Mouse (Mus musculus): ENCODE data around the gene C9. TPM values are rescaled to one million over a fixed set of nuclear protein-coding genes. Genes with fewer than 3 reads are reported as not detected.

Gene C9
- polyA plus RNA-seq (2015; fragmentation: Nextera tagmentation; extraction: Ambion mirVana): not detected in 2 replicates

DNA sequence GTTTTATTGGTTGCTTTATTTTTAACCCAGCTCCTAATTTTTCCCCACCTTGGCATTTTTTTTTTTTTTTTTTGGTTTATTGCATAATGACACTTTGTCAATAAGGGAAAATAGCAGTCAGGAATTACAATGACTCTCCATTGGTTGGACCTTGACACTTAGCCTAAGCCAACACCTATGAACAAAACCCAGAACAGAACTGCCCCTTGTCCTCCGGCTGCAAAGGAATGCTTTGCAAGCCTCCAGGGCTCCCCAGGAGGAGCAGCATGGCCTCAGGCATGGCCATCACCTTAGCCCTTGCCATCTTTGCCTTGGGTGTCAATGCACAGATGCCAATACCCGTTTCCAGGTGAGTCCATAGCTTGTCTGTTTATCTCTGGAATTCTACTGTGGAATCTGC, at the start of gene C9:
Gene C9, plus strand, starts transcription at position 193 of the 400 bp plus-strand sequence.
- ATAC-seq (ENCODE audit: low FRiP score, low TSS enrichment): no peak

DNA sequence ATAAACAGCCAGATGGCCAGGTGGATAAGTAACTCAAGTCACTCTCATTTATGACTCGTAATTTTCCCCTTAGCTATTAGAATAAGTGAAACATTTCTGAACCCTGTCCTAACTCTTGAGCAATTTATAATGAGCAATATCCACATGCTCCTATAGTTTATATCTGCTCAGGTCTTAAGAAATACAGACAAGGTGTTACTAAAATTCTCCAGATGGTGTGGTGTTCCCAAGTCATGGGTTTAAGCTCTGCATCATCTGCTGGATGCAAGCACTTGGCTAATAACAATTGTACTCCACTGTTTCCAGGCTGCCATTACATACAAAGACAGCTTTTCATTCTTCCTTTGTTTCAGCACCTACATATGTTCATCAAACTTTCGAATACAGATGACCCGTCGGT, 46.9 kb upstream of the C9 start:
- Histone ChIP-seq H3K27me3 (ENCODE audit: insufficient read depth, low read length) (no peaks in the 10 kb centered on the region), H3K4me3 (ENCODE audit: low read length) (no peak overlapping the region), H3K36me3 (ENCODE audit: insufficient read depth, low read length) (peaks cover 4% of the 10 kb centered on the region), H3K4me1 (ENCODE audit: insufficient read depth, low read length) (no peaks in the 10 kb centered on the region), H3K27ac (ENCODE audit: low read length) (no peak overlapping the region), H3K4me2 (replicated peaks; ENCODE audit: low read depth, low read length) (no peak overlapping the region), H3K9ac (replicated peaks; ENCODE audit: low read length) (no peak overlapping the region), H3K9me3 (ENCODE audit: low read length) (no peaks in the 10 kb centered on the region)
- no peak for ATAC-seq (ENCODE audit: low FRiP score, low TSS enrichment)
- 92% methylated on average over 4 of the region's 4 CpGs for WGBS

More for the DNA sequence above, at the start of gene C9:
- Histone ChIP-seq H3K27me3 (ENCODE audit: insufficient read depth, low read length) (no peaks in the 10 kb centered on the region), H3K4me1 (ENCODE audit: insufficient read depth, low read length) (peaks cover 5% of the 10 kb centered on the region; the same call in 1 of the 2 replicates), H3K36me3 (ENCODE audit: insufficient read depth, low read length) (no peaks in the 10 kb centered on the region), H3K27ac (ENCODE audit: low read length) (no peak within 1 kb of the TSS), H3K9ac (replicated peaks; ENCODE audit: low read length) (no peak within 1 kb of the TSS), H3K4me3 (ENCODE audit: low read length) (no peak within 1 kb of the TSS), H3K9me3 (ENCODE audit: low read length) (no peaks in the 10 kb centered on the region), H3K4me2 (replicated peaks; ENCODE audit: low read depth, low read length) (no peak within 1 kb of the TSS)
- 71% methylated on average over 2 of the region's 2 CpGs for WGBS

DNA sequence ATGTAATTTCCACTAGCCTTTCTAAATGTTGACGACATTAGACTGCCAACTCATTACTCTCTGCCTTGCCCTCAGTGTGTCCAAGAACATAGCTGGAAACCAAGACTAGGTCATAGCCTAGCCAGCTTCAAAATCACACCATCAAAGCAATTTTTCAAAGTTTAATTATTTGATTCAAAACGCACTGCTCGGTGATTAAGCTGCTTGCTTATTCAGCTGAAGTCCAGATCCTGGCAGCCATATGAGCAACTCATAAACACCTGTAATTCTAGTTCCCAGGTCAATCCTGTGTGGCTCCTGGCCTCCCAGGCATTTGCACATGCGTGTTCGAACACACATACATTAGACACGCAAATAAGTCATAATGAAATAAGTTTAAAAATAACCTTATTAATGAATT, 46.2 kb upstream of the C9 start:
- no peaks in the 10 kb centered on the region for H3K9me3 ChIP-seq (ENCODE audit: low read length)
- 83% methylated on average over 6 of the region's 6 CpGs for WGBS

DNA sequence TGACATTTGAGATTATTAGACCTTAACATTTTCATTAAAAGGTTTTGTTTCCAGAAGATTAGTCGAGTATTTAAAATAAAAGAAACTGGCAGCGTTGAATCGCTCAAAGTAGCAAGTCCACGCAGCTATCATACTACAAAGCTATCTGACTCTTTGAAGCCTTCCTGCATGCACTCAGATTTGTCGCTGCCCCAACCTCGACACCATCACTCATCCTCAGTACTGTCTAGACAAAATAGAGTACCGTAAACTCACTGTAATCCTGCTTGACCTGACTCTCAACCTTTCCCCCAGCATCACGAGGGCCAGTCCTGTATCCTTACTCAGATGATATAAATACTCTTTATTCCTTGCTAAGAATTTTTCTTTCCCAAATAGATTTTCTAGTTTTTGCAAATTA, 45.0 kb upstream of the C9 start:
- Histone ChIP-seq H3K27ac (ENCODE audit: low read length) (no peak overlapping the region), H3K27me3 (ENCODE audit: insufficient read depth, low read length) (no peaks in the 10 kb centered on the region), H3K9ac (replicated peaks; ENCODE audit: low read length) (no peak overlapping the region), H3K4me3 (ENCODE audit: low read length) (no peak overlapping the region), H3K4me1 (ENCODE audit: insufficient read depth, low read length) (0 out of 2 replicates have a peak, but pooled peaks cover 3% of the 10 kb centered on the region), H3K9me3 (ENCODE audit: low read length) (no peaks in the 10 kb centered on the region), H3K4me2 (replicated peaks; ENCODE audit: low read depth, low read length) (no peak overlapping the region), H3K36me3 (ENCODE audit: insufficient read depth, low read length) (peaks cover 4% of the 10 kb centered on the region)
- ATAC-seq (ENCODE audit: low FRiP score, low TSS enrichment): no peak
- WGBS: 47% methylated on average over 8 of the region's 8 CpGs

More for the DNA sequence above, 46.2 kb upstream of the C9 start:
- H3K4me2 ChIP-seq (replicated peaks; ENCODE audit: low read depth, low read length): no peak overlapping the region
- no peak overlapping the region for H3K9ac ChIP-seq (replicated peaks; ENCODE audit: low read length)
- no peaks in the 10 kb centered on the region for H3K27me3 ChIP-seq (ENCODE audit: insufficient read depth, low read length)
- no peak overlapping the region for H3K4me3 ChIP-seq (ENCODE audit: low read length)
- H3K27ac ChIP-seq (ENCODE audit: low read length): no peak overlapping the region
- H3K36me3 ChIP-seq (ENCODE audit: insufficient read depth, low read length): peaks cover 4% of the 10 kb centered on the region
- 0 out of 2 replicates have a peak, but pooled peaks cover 1% of the 10 kb centered on the region for H3K4me1 ChIP-seq (ENCODE audit: insufficient read depth, low read length)
- ATAC-seq (ENCODE audit: low FRiP score, low TSS enrichment): no peak

DNA sequence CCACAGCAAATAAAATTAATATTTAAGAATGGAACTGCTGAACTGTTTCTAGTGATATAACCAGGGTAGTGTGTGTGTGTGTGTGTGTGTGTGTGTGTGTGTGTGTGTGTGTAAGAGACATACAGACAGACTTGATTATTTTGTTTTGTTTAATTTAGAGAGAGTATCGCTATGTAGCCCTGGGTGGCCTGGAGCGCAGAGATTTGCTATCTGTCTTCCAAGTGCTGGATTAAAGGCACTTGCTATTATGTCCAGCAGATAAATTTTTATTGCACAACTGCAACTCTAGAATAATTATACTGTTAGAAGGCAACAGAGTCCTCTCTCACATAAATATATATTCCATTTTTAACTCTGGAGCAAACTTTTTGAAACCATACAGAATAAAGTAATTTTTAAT, 42.7 kb upstream of the C9 start:
- ATAC-seq (ENCODE audit: low FRiP score, low TSS enrichment): no peak
- H3K4me3 ChIP-seq (ENCODE audit: low read length): no peak overlapping the region
- H3K27me3 ChIP-seq (ENCODE audit: insufficient read depth, low read length): no peaks in the 10 kb centered on the region
- WGBS: 85% methylated on average over 2 of the region's 2 CpGs
- H3K4me2 ChIP-seq (replicated peaks; ENCODE audit: low read depth, low read length): no peak overlapping the region
- H3K4me1 ChIP-seq (ENCODE audit: insufficient read depth, low read length): 0 out of 2 replicates have a peak, but pooled peaks cover 3% of the 10 kb centered on the region
- no peak overlapping the region for H3K9ac ChIP-seq (replicated peaks; ENCODE audit: low read length)
- H3K36me3 ChIP-seq (ENCODE audit: insufficient read depth, low read length): peaks cover 2% of the 10 kb centered on the region; the same call in 1 of the 2 replicates
- no peaks in the 10 kb centered on the region for H3K9me3 ChIP-seq (ENCODE audit: low read length)
- H3K27ac ChIP-seq (ENCODE audit: low read length): no peak overlapping the region

DNA sequence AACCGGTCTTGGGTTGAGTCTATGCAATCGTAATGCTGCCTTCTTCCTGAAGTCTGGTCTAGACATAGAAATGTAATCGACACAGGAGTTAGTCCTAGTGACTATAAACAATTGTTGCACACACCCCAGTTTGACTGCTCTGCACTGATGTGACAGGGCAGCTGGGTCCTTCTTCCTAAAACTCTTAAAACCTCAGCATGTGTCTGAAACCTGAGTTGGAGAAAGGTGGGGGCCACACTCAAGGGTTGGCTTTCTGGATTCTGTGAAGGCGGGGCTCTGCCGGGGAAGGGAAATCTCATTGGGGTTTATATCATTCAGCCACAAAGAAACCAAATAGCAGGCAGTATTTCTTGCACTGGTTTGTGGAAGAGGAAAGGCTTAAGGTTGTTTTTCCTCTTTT, 41.0 kb upstream of the C9 start:
- no peak overlapping the region for H3K27ac ChIP-seq (ENCODE audit: low read length)
- H3K4me1 ChIP-seq (ENCODE audit: insufficient read depth, low read length): 0 out of 2 replicates have a peak, but pooled peaks cover 3% of the 10 kb centered on the region
- no peak overlapping the region for H3K4me2 ChIP-seq (replicated peaks; ENCODE audit: low read depth, low read length)
- 62% methylated on average over 5 of the region's 5 CpGs for WGBS
- no peaks in the 10 kb centered on the region for H3K9me3 ChIP-seq (ENCODE audit: low read length)
- H3K27me3 ChIP-seq (ENCODE audit: insufficient read depth, low read length): no peaks in the 10 kb centered on the region
- peaks cover 2% of the 10 kb centered on the region; the same call in 1 of the 2 replicates for H3K36me3 ChIP-seq (ENCODE audit: insufficient read depth, low read length)
- no peak overlapping the region for H3K4me3 ChIP-seq (ENCODE audit: low read length)
- no peak for ATAC-seq (ENCODE audit: low FRiP score, low TSS enrichment)
- H3K9ac ChIP-seq (replicated peaks; ENCODE audit: low read length): no peak overlapping the region

DNA sequence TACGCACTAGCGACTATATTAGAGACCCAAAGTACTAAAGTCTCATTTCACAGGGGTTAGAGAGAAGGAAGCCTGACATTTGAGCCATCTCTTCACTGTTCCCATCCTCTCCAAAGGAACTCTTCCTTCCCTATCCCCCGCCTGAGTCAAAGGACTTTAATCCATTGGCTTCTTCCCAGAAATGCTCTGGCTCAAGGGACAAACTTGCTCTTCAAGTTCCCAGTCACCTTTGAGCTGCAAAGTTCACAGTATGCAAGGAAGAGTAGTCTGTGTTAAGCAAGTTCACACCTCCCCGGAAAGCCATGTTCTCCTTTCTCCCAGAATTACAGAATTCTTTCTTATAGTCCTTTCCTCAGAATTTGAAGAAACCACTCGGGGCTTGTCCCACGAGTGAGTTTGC, 38.4 kb upstream of the C9 start:
- Histone ChIP-seq H3K27ac (ENCODE audit: low read length) (no peak overlapping the region), H3K9me3 (ENCODE audit: low read length) (no peaks in the 10 kb centered on the region), H3K9ac (replicated peaks; ENCODE audit: low read length) (no peak overlapping the region), H3K4me2 (replicated peaks; ENCODE audit: low read depth, low read length) (no peak overlapping the region), H3K36me3 (ENCODE audit: insufficient read depth, low read length) (peaks cover 2% of the 10 kb centered on the region; the same call in 1 of the 2 replicates), H3K4me1 (ENCODE audit: insufficient read depth, low read length) (0 out of 2 replicates have a peak, but pooled peaks cover 3% of the 10 kb centered on the region), H3K4me3 (ENCODE audit: low read length) (no peak overlapping the region), H3K27me3 (ENCODE audit: insufficient read depth, low read length) (no peaks in the 10 kb centered on the region)
- ATAC-seq (ENCODE audit: low FRiP score, low TSS enrichment): no peak
- WGBS: 87% methylated on average over 6 of the region's 6 CpGs

DNA sequence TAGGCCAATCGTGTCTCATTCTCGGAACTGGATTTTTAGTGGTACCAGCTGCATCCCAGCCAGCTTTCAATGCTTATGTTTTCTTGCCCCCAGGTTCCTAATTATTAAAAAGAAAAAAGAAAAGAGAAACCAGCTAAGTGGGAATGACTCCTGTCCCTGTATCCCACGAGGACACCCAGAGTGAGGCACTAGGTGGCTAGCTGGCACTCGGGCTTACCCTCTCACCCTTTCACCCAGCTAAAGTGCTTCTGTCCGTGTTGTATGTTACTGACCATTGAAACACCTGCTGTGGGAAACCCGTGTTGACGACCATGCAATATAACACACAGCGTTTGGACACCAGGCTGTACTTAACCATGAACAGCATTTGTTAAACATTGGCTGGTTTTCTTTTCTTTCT, 36.1 kb upstream of the C9 start:
- Histone ChIP-seq H3K4me2 (replicated peaks; ENCODE audit: low read depth, low read length) (no peak overlapping the region), H3K27me3 (ENCODE audit: insufficient read depth, low read length) (no peaks in the 10 kb centered on the region), H3K9ac (replicated peaks; ENCODE audit: low read length) (no peak overlapping the region), H3K9me3 (ENCODE audit: low read length) (no peaks in the 10 kb centered on the region), H3K27ac (ENCODE audit: low read length) (no peak overlapping the region), H3K4me3 (ENCODE audit: low read length) (no peak overlapping the region), H3K36me3 (ENCODE audit: insufficient read depth, low read length) (peaks cover 2% of the 10 kb centered on the region; the same call in 1 of the 2 replicates), H3K4me1 (ENCODE audit: insufficient read depth, low read length) (0 out of 2 replicates have a peak, but pooled peaks cover under 1% of the 10 kb centered on the region)
- ATAC-seq (ENCODE audit: low FRiP score, low TSS enrichment): no peak
- WGBS: 85% methylated on average over 8 of the region's 8 CpGs

DNA sequence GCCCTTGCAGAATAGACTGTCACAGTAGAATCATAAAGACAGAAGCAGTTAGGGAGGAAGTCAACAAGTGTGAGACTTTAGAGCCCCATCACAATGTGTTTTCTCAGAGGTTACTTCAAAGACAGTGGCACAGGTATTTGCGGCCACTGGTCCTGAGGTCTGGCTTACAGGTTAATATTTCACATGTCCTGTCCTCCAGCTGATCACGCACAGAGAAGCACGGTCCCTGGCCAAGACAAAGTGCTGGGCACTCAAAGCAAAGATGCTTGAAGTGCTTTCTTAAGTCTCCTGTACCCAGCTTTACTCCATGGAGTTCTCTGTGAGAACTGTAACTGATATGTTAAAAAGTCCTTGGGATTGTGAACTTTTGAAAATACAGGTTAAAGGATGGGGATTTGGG, 35.0 kb upstream of the C9 start:
- Histone ChIP-seq H3K27me3 (ENCODE audit: insufficient read depth, low read length) (no peaks in the 10 kb centered on the region), H3K36me3 (ENCODE audit: insufficient read depth, low read length) (peaks cover 2% of the 10 kb centered on the region; the same call in 1 of the 2 replicates), H3K4me1 (ENCODE audit: insufficient read depth, low read length) (no peaks in the 10 kb centered on the region), H3K4me3 (ENCODE audit: low read length) (no peak overlapping the region), H3K4me2 (replicated peaks; ENCODE audit: low read depth, low read length) (no peak overlapping the region), H3K9me3 (ENCODE audit: low read length) (no peaks in the 10 kb centered on the region), H3K9ac (replicated peaks; ENCODE audit: low read length) (no peak overlapping the region), H3K27ac (ENCODE audit: low read length) (no peak overlapping the region)
- no peak for ATAC-seq (ENCODE audit: low FRiP score, low TSS enrichment)
- WGBS: 65% methylated on average over 3 of the region's 3 CpGs

DNA sequence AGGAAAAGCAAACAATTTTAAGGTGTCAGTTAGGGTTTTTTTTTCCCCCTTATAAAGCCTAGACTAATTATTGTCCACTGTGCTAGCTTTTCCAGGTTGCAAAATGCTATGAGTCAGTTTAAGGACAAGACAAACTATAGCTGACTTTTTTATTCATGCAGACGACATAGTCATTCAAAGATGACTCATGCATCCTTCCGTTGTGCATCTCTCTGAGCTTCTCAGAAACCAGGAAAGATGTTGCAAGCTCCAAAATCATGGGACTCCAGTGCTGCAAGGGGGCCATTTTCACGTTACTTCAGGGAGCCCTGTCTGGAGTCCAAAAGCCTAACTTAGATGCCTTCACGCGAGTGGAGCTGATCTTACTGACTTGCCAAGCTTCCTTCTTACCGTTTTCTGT, 33.8 kb upstream of the C9 start:
- Histone ChIP-seq H3K4me2 (replicated peaks; ENCODE audit: low read depth, low read length) (no peak overlapping the region), H3K27me3 (ENCODE audit: insufficient read depth, low read length) (no peaks in the 10 kb centered on the region), H3K27ac (ENCODE audit: low read length) (no peak overlapping the region), H3K4me3 (ENCODE audit: low read length) (no peak overlapping the region), H3K4me1 (ENCODE audit: insufficient read depth, low read length) (no peaks in the 10 kb centered on the region), H3K9ac (replicated peaks; ENCODE audit: low read length) (no peak overlapping the region), H3K9me3 (ENCODE audit: low read length) (no peaks in the 10 kb centered on the region), H3K36me3 (ENCODE audit: insufficient read depth, low read length) (peaks cover 2% of the 10 kb centered on the region; the same call in 1 of the 2 replicates)
- WGBS: 80% methylated on average over 6 of the region's 6 CpGs
- no peak for ATAC-seq (ENCODE audit: low FRiP score, low TSS enrichment)

Measured in kidney, embryonic 16.5 days (tissue).